Mouse (Mus musculus): Measurements from ENCODE around the gene Hist2h2be. TPM values are rescaled to one million over a fixed set of nuclear protein-coding genes. Genes with fewer than 3 reads are reported as not detected.

The Hist2h2be gene
- polyA plus RNA-seq, 1 experiment, result 16.7 TPM

GRCm38 (mm10) chr3:96178427-96178826 lies 42.5 kb upstream of the Hist2h2be start:
- TF ChIP-seq POLR2A (IDR thresholded peaks at IDR 0.05; ENCODE audit: control insufficient read depth, extremely low read depth, insufficient read depth, low read length, poor library complexity), result no peak
- no peak for TF ChIP-seq CTCF (IDR thresholded peaks at IDR 0.05; ENCODE audit: borderline replicate concordance, control insufficient read depth, extremely low read depth, insufficient read depth, low read length, poor library complexity)
- WGBS, result 94% methylated on average over 4 of the region's 4 CpGs
- Histone ChIP-seq H3K27ac (ENCODE audit: control insufficient read depth, insufficient read depth, low read length) (no peak overlapping the region), H3K4me1 (replicated peaks; ENCODE audit: control insufficient read depth, insufficient read depth, low read length) (peaks cover 18% of the 10 kb centered on the region), H3K36me3 (ENCODE audit: control insufficient read depth, insufficient read depth, low read length) (peaks cover 32% of the 10 kb centered on the region), H3K27me3 (ENCODE audit: control insufficient read depth, insufficient read depth, low read length) (no peaks in the 10 kb centered on the region), H3K4me3 (ENCODE audit: control insufficient read depth, insufficient read depth, low read length) (no peak overlapping the region)
- no peak for DNase-seq

DNA sequence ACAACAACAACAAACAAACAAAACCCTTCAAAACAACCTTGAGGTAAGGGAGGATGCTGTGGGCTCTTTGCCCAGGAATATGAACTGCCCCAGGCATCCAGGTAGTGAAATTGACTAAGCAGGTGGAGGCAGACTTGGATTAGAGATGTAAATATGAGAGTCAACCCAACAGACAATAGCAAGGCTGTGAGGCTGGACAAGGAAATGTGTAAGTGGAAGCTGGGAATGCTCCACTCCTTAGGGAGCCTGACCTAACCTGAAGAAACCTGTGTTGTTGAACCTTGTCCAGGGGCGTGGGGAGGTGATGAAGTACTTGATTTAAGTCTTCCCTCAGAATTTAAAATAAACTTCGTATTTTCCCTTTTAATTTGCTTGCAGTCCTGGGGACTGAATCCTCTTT lies 42.0 kb upstream of the Hist2h2be start:
- H3K4me1 ChIP-seq (replicated peaks; ENCODE audit: control insufficient read depth, insufficient read depth, low read length), result peaks cover 17% of the 10 kb centered on the region
- no peak overlapping the region for H3K4me3 ChIP-seq (ENCODE audit: control insufficient read depth, insufficient read depth, low read length)
- DNase-seq, result no peak
- 97% methylated on average over 2 of the region's 2 CpGs for WGBS
- H3K27me3 ChIP-seq (ENCODE audit: control insufficient read depth, insufficient read depth, low read length), result no peaks in the 10 kb centered on the region
- H3K36me3 ChIP-seq (ENCODE audit: control insufficient read depth, insufficient read depth, low read length), result peaks cover 30% of the 10 kb centered on the region
- TF ChIP-seq CTCF (IDR thresholded peaks at IDR 0.05; ENCODE audit: borderline replicate concordance, control insufficient read depth, extremely low read depth, insufficient read depth, low read length, poor library complexity) (no peak), POLR2A (IDR thresholded peaks at IDR 0.05; ENCODE audit: control insufficient read depth, extremely low read depth, insufficient read depth, low read length, poor library complexity) (no peak)
- no peak overlapping the region for H3K27ac ChIP-seq (ENCODE audit: control insufficient read depth, insufficient read depth, low read length)

- no peak overlapping the region for H3K4me3 ChIP-seq (ENCODE audit: control insufficient read depth, insufficient read depth, low read length)
- TF ChIP-seq CTCF (IDR thresholded peaks at IDR 0.05; ENCODE audit: borderline replicate concordance, control insufficient read depth, extremely low read depth, insufficient read depth, low read length, poor library complexity) (no peak), POLR2A (IDR thresholded peaks at IDR 0.05; ENCODE audit: control insufficient read depth, extremely low read depth, insufficient read depth, low read length, poor library complexity) (no peak)
- peaks cover 15% of the 10 kb centered on the region for H3K4me1 ChIP-seq (replicated peaks; ENCODE audit: control insufficient read depth, insufficient read depth, low read length)
- WGBS, result 94% methylated on average over 4 of the region's 4 CpGs
- no peak for DNase-seq
- peaks cover 25% of the 10 kb centered on the region for H3K36me3 ChIP-seq (ENCODE audit: control insufficient read depth, insufficient read depth, low read length)
- H3K27ac ChIP-seq (ENCODE audit: control insufficient read depth, insufficient read depth, low read length), result no peak overlapping the region
- H3K27me3 ChIP-seq (ENCODE audit: control insufficient read depth, insufficient read depth, low read length), result no peaks in the 10 kb centered on the region
Observed at GRCm38 (mm10) chr3:96179531-96179930, 41.4 kb upstream of the Hist2h2be start.

DNA sequence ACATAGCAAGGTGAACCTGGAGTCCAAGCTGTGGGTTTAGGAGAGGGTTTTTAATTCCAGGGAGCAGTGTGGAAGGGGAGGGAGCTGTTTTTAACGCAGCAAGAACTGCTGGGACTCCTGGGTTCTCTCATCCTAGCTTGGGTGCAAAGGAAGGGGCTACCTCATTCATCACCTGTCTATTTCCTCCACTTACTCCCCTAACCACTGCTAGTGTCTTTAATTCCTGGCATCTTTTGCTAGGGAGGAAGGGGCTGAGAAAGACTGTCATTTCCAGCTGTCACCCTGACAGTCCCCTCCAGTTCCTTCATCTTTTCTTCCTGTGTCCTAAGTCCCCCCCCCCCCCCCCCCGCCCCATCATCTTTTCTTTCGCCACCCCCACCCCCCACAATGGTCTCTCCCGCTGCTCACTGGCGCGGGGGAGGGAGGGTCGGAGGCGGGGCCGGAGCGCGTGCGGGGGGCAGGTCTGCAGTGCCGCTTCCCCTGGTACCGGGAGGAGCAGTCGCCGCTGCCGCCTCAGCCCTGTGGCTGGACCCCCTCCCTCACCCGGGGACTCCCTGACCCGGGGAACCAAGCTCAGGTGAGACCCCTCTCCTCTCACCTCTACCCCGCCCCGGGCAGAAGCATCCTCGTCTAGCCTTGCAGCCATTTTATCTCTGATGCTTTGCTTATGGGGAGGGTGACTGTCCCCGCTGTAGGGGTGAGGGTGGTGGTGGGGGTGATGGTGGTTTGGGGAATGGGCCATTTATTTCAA lies 40.0 kb upstream of the Hist2h2be start, which contains the start of gene Sv2a:
Gene Sv2a, plus strand, starts transcription at position 425 of the 751 bp plus-strand sequence.
- TF ChIP-seq CTCF (IDR thresholded peaks at IDR 0.05; ENCODE audit: borderline replicate concordance, control insufficient read depth, extremely low read depth, insufficient read depth, low read length, poor library complexity) (no peak), POLR2A (IDR thresholded peaks at IDR 0.05; ENCODE audit: control insufficient read depth, extremely low read depth, insufficient read depth, low read length, poor library complexity) (no peak)
- H3K4me3 ChIP-seq (ENCODE audit: control insufficient read depth, insufficient read depth, low read length), result peak within 1 kb of the TSS; percentile 51

GRCm38 (mm10) chr3:96181510-96182381 lies 39.2 kb upstream of the Hist2h2be start:
- peaks cover 15% of the 10 kb centered on the region for H3K4me1 ChIP-seq (replicated peaks; ENCODE audit: control insufficient read depth, insufficient read depth, low read length)
- no peak overlapping the region for H3K4me3 ChIP-seq (ENCODE audit: control insufficient read depth, insufficient read depth, low read length)
- WGBS, result 77% methylated on average over 12 of the region's 12 CpGs
- TF ChIP-seq POLR2A (IDR thresholded peaks at IDR 0.05; ENCODE audit: control insufficient read depth, extremely low read depth, insufficient read depth, low read length, poor library complexity), result no peak
- no peak for TF ChIP-seq CTCF (IDR thresholded peaks at IDR 0.05; ENCODE audit: borderline replicate concordance, control insufficient read depth, extremely low read depth, insufficient read depth, low read length, poor library complexity)
- no peaks in the 10 kb centered on the region for H3K27me3 ChIP-seq (ENCODE audit: control insufficient read depth, insufficient read depth, low read length)
- H3K36me3 ChIP-seq (ENCODE audit: control insufficient read depth, insufficient read depth, low read length), result peaks cover 7% of the 10 kb centered on the region; the same call in 1 of the 2 replicates
- no peak overlapping the region for H3K27ac ChIP-seq (ENCODE audit: control insufficient read depth, insufficient read depth, low read length)
- DNase-seq, result no peak

More for the DNA sequence above, 40.0 kb upstream of the Hist2h2be start, which contains the start of gene Sv2a:
- Histone ChIP-seq H3K27me3 (ENCODE audit: control insufficient read depth, insufficient read depth, low read length) (no peaks in the 10 kb centered on the region), H3K27ac (ENCODE audit: control insufficient read depth, insufficient read depth, low read length) (no peak within 1 kb of the TSS), H3K36me3 (ENCODE audit: control insufficient read depth, insufficient read depth, low read length) (peaks cover 11% of the 10 kb centered on the region), H3K4me1 (replicated peaks; ENCODE audit: control insufficient read depth, insufficient read depth, low read length) (peaks cover 15% of the 10 kb centered on the region)
- peak; percentile 47 for DNase-seq
- WGBS, result 3% methylated on average over 18 of the region's 23 CpGs

GRCm38 (mm10) chr3:96182382-96182776 lies 38.5 kb upstream of the Hist2h2be start:
- 47% methylated on average over 4 of the region's 4 CpGs for WGBS
- H3K4me1 ChIP-seq (replicated peaks; ENCODE audit: control insufficient read depth, insufficient read depth, low read length), result peaks cover 15% of the 10 kb centered on the region
- H3K27ac ChIP-seq (ENCODE audit: control insufficient read depth, insufficient read depth, low read length), result no peak overlapping the region
- no peak for DNase-seq
- H3K4me3 ChIP-seq (ENCODE audit: control insufficient read depth, insufficient read depth, low read length), result no peak overlapping the region
- peaks cover 6% of the 10 kb centered on the region; the same call in 1 of the 2 replicates for H3K36me3 ChIP-seq (ENCODE audit: control insufficient read depth, insufficient read depth, low read length)
- H3K27me3 ChIP-seq (ENCODE audit: control insufficient read depth, insufficient read depth, low read length), result no peaks in the 10 kb centered on the region
- TF ChIP-seq CTCF (IDR thresholded peaks at IDR 0.05; ENCODE audit: borderline replicate concordance, control insufficient read depth, extremely low read depth, insufficient read depth, low read length, poor library complexity), result no peak
- no peak for TF ChIP-seq POLR2A (IDR thresholded peaks at IDR 0.05; ENCODE audit: control insufficient read depth, extremely low read depth, insufficient read depth, low read length, poor library complexity)

All from thymus, adult 2 months (tissue).